Mouse (Mus musculus): ENCODE results near the gene Cx3cr1. TPM values are rescaled to one million over a fixed set of nuclear protein-coding genes. Genes with fewer than 3 reads are reported as not detected.

The Cx3cr1 gene
- polyA plus RNA-seq, 1 experiment from 2014 or later = 8.6 TPM

- no peak overlapping the region for H3K9ac ChIP-seq (ENCODE audit: low read length)
- WGBS = 72% methylated on average over 16 of the region's 16 CpGs
- peaks cover 40% of the 10 kb centered on the region for H3K36me3 ChIP-seq (ENCODE audit: control insufficient read depth, insufficient read depth, low read length)
- H3K9me3 ChIP-seq (ENCODE audit: control insufficient read depth, low read length) = no peaks in the 10 kb centered on the region
- H3K27me3 ChIP-seq (ENCODE audit: control insufficient read depth, insufficient read depth, low read length) = no peaks in the 10 kb centered on the region
- H3K4me1 ChIP-seq (replicated peaks; ENCODE audit: control insufficient read depth, insufficient read depth) = no peaks in the 10 kb centered on the region
- DNase-seq (ENCODE audit: low spot score) (no peak), ATAC-seq (ENCODE audit: low FRiP score, low TSS enrichment) (no peak)
- H3K4me3 ChIP-seq (ENCODE audit: low read depth, low read length) = no peak overlapping the region
- H3K27ac ChIP-seq (replicated peaks) = no peak overlapping the region
- no peak overlapping the region for H3K4me2 ChIP-seq (replicated peaks; ENCODE audit: low read depth)
- TF ChIP-seq CTCF (IDR thresholded peaks at IDR 0.05; ENCODE audit: low read depth) = no peak
These were observed 144.5 kb downstream of the Cx3cr1 start for GRCm38 (mm10) chr9:119925120-119925657.

GRCm38 (mm10) chr9:119923462-119923861, 146.2 kb downstream of the Cx3cr1 start:
- H3K36me3 ChIP-seq (ENCODE audit: control insufficient read depth, insufficient read depth, low read length) = peaks cover 40% of the 10 kb centered on the region
- H3K9ac ChIP-seq (ENCODE audit: low read length) = no peak overlapping the region
- no peak for TF ChIP-seq EP300 (optimal IDR thresholded peaks at IDR 0.05)
- TF ChIP-seq CTCF (IDR thresholded peaks at IDR 0.05; ENCODE audit: low read depth) = no peak
- H3K4me1 ChIP-seq (replicated peaks; ENCODE audit: control insufficient read depth, insufficient read depth) = no peaks in the 10 kb centered on the region
- no peak overlapping the region for H3K27ac ChIP-seq (replicated peaks)
- no peak overlapping the region for H3K4me3 ChIP-seq (ENCODE audit: low read depth, low read length)
- ATAC-seq (ENCODE audit: low FRiP score, low TSS enrichment) (no peak), DNase-seq (ENCODE audit: low spot score) (no peak)
- H3K27me3 ChIP-seq (ENCODE audit: control insufficient read depth, insufficient read depth, low read length) = no peaks in the 10 kb centered on the region
- H3K9me3 ChIP-seq (ENCODE audit: control insufficient read depth, low read length) = no peaks in the 10 kb centered on the region
- no peak overlapping the region for H3K4me2 ChIP-seq (replicated peaks; ENCODE audit: low read depth)
- WGBS = 93% methylated on average over 4 of the region's 4 CpGs

GRCm38 (mm10) chr9:119919858-119920257, 149.8 kb downstream of the Cx3cr1 start:
- ATAC-seq (ENCODE audit: low FRiP score, low TSS enrichment) = no peak
- 78% methylated on average over 1 of the region's 1 CpGs for WGBS

GRCm38 (mm10) chr9:119913087-119913838, 156.4 kb downstream of the Cx3cr1 start:
- H3K9ac ChIP-seq (ENCODE audit: low read length) = no peak overlapping the region
- H3K27ac ChIP-seq (replicated peaks) = no peak overlapping the region
- 72% methylated on average over 13 of the region's 13 CpGs for WGBS
- H3K36me3 ChIP-seq (ENCODE audit: control insufficient read depth, insufficient read depth, low read length) = peaks cover 48% of the 10 kb centered on the region
- no peaks in the 10 kb centered on the region for H3K4me1 ChIP-seq (replicated peaks; ENCODE audit: control insufficient read depth, insufficient read depth)
- no peaks in the 10 kb centered on the region for H3K27me3 ChIP-seq (ENCODE audit: control insufficient read depth, insufficient read depth, low read length)
- no peak for DNase-seq (ENCODE audit: low spot score)
- TF ChIP-seq CTCF (IDR thresholded peaks at IDR 0.05; ENCODE audit: low read depth) (peak; percentile 67), EP300 (optimal IDR thresholded peaks at IDR 0.05) (no peak)
- H3K9me3 ChIP-seq (ENCODE audit: control insufficient read depth, low read length) = no peaks in the 10 kb centered on the region
- ATAC-seq (ENCODE audit: low FRiP score, low TSS enrichment) = no peak
- H3K4me2 ChIP-seq (replicated peaks; ENCODE audit: low read depth) = no peak overlapping the region
- no peak overlapping the region for H3K4me3 ChIP-seq (ENCODE audit: low read depth, low read length)

More at GRCm38 (mm10) chr9:119919858-119920257, 149.8 kb downstream of the Cx3cr1 start:
- Histone ChIP-seq H3K9me3 (ENCODE audit: control insufficient read depth, low read length) (no peaks in the 10 kb centered on the region), H3K4me3 (ENCODE audit: low read depth, low read length) (no peak overlapping the region), H3K27ac (replicated peaks) (no peak overlapping the region), H3K36me3 (ENCODE audit: control insufficient read depth, insufficient read depth, low read length) (peaks cover 45% of the 10 kb centered on the region), H3K27me3 (ENCODE audit: control insufficient read depth, insufficient read depth, low read length) (no peaks in the 10 kb centered on the region), H3K4me2 (replicated peaks; ENCODE audit: low read depth) (no peak overlapping the region), H3K4me1 (replicated peaks; ENCODE audit: control insufficient read depth, insufficient read depth) (no peaks in the 10 kb centered on the region), H3K9ac (ENCODE audit: low read length) (no peak overlapping the region)
- no peak for DNase-seq (ENCODE audit: low spot score)
- TF ChIP-seq CTCF (IDR thresholded peaks at IDR 0.05; ENCODE audit: low read depth) (no peak), EP300 (optimal IDR thresholded peaks at IDR 0.05) (no peak)

- ATAC-seq (ENCODE audit: low FRiP score, low TSS enrichment) (no peak), DNase-seq (ENCODE audit: low spot score) (no peak)
- Histone ChIP-seq H3K9me3 (ENCODE audit: control insufficient read depth, low read length) (no peaks in the 10 kb centered on the region), H3K36me3 (ENCODE audit: control insufficient read depth, insufficient read depth, low read length) (peaks cover 57% of the 10 kb centered on the region), H3K27ac (replicated peaks) (no peak overlapping the region), H3K4me3 (ENCODE audit: low read depth, low read length) (no peak overlapping the region), H3K4me1 (replicated peaks; ENCODE audit: control insufficient read depth, insufficient read depth) (no peaks in the 10 kb centered on the region), H3K27me3 (ENCODE audit: control insufficient read depth, insufficient read depth, low read length) (no peaks in the 10 kb centered on the region), H3K9ac (ENCODE audit: low read length) (no peak overlapping the region), H3K4me2 (replicated peaks; ENCODE audit: low read depth) (no peak overlapping the region)
- TF ChIP-seq EP300 (optimal IDR thresholded peaks at IDR 0.05) (no peak), CTCF (IDR thresholded peaks at IDR 0.05; ENCODE audit: low read depth) (no peak)
- WGBS = 86% methylated on average over 3 of the region's 3 CpGs
These were observed 159.7 kb downstream of the Cx3cr1 start for GRCm38 (mm10) chr9:119909931-119910330.

- WGBS = 94% methylated on average over 3 of the region's 3 CpGs
- H3K4me3 ChIP-seq (ENCODE audit: low read depth, low read length) = no peak overlapping the region
- no peak overlapping the region for H3K27ac ChIP-seq (replicated peaks)
- DNase-seq (ENCODE audit: low spot score) (no peak), ATAC-seq (ENCODE audit: low FRiP score, low TSS enrichment) (no peak)
- peaks cover 54% of the 10 kb centered on the region for H3K36me3 ChIP-seq (ENCODE audit: control insufficient read depth, insufficient read depth, low read length)
- no peaks in the 10 kb centered on the region for H3K4me1 ChIP-seq (replicated peaks; ENCODE audit: control insufficient read depth, insufficient read depth)
- no peak overlapping the region for H3K4me2 ChIP-seq (replicated peaks; ENCODE audit: low read depth)
- no peak overlapping the region for H3K9ac ChIP-seq (ENCODE audit: low read length)
- H3K27me3 ChIP-seq (ENCODE audit: control insufficient read depth, insufficient read depth, low read length) = no peaks in the 10 kb centered on the region
- TF ChIP-seq CTCF (IDR thresholded peaks at IDR 0.05; ENCODE audit: low read depth) (no peak), EP300 (optimal IDR thresholded peaks at IDR 0.05) (no peak)
- H3K9me3 ChIP-seq (ENCODE audit: control insufficient read depth, low read length) = no peaks in the 10 kb centered on the region
These were observed 161.0 kb downstream of the Cx3cr1 start for GRCm38 (mm10) chr9:119908708-119909107.
